Mouse (Mus musculus): Measurements from ENCODE around the gene Il17rc.

DNA sequence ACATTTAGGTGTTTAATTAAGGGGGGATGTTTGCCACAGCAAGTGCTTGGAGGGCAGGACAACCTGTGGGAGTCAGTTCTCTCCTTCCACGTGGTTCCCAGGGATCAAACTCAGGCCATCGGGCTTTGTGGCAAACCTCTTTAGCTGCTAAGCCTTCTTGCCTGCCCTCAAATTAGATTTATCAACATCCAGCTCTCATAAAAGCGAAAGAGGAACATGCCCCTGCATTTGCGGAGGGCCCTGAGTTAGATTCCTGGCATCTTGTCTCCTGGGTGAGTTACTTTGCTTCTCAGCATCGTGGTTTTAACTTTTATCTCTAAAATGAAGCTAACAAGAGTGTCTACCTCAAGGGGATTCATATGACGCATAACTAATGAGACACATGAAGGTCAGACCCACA lies 28.1 kb downstream of the Il17rc start:
- TF ChIP-seq CTCF (IDR thresholded peaks at IDR 0.05), result no peak
- TF ChIP-seq EP300 (IDR thresholded peaks at IDR 0.05), result no peak

Measured in lung, postnatal 0 days (tissue).